Comparison of ENCODE assay signal across 10 mouse cellular contexts in the genomic region with DNA sequence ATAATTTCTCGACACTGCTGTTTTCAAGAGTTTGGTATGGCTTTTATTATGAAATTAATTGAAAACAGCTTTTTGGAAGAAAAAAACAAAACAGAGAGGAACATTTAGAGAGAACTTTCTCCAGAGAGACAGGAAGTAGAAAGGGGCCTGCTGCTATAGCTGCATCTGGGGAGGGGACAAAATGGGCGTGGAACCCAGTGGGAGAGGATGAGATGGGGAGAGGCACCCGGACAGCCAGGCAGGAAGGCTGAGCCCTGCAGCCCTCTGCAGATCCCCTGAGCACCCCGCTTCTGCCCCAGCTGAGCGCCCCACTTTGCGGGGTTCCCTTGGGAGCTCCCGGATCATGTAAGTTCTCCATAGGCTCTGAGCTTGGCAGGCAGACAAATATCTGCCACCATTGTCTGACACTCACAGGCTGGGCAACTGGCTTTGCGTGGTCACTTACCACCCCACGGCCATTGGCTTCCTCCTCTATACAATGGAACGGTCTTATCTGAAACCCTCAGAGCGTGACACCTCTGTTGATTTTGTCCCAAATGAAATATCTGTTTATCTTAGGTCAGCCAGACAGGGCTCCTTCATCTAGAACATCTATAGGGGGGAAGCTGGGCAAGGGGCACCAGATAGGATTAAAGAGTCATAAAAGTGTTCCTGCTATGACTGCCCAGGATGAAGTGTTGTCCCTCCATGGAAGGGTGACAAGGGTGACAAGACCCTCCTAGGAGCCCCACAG. TPM values are rescaled to one million over a fixed set of nuclear protein-coding genes. Genes with fewer than 3 reads are reported as not detected.
DNase-seq lines count a peak whose midpoint lies in the region; ATAC-seq and TF ChIP-seq lines count a peak whose summit lies in the region.
"Had no signal": no experiment of that assay in that cellular context is flagged by ENCODE, and none has a peak within 500 bp of the region (broad histone marks: within the 10 kb centered on the region; RNA-seq: fewer than 3 reads in every experiment).

No protein-coding gene starts in this region.

- H3K4me1 ChIP-seq in lung, embryonic 16.5 days (replicated peaks; ENCODE audit: control insufficient read depth, insufficient read depth, low read length) = peaks cover 5% of the 10 kb centered on the region
- H3K4me1 ChIP-seq in embryonic facial prominence, embryonic 11.5 days (ENCODE audit: control insufficient read depth, insufficient read depth, low read length) = peaks cover 4% of the 10 kb centered on the region; the same call in 1 of the 2 replicates
- peaks cover 28% of the 10 kb centered on the region for H3K4me1 ChIP-seq in heart, embryonic 10.5 days

- WGBS in lung, embryonic 16.5 days = 37% methylated on average over 11 of the region's 11 CpGs
- 66% methylated on average over 11 of the region's 11 CpGs for WGBS in embryonic facial prominence, embryonic 11.5 days
- 51% methylated on average over 10 of the region's 11 CpGs for WGBS in heart, embryonic 10.5 days

- H3K9ac ChIP-seq in lung, embryonic 16.5 days (ENCODE audit: low read length) = no peak overlapping the region
- no peak overlapping the region for H3K9ac ChIP-seq in embryonic facial prominence, embryonic 11.5 days (replicated peaks; ENCODE audit: low read length)

- 0 out of 2 replicates have a peak, but pooled peaks have one; percentile 23 for ATAC-seq in lung, embryonic 16.5 days (ENCODE audit: low read depth)
- no peak for ATAC-seq in embryonic facial prominence, embryonic 11.5 days (replicated peaks; ENCODE audit: insufficient number of reproducible peaks, low FRiP score, low TSS enrichment, low read depth)

- H3K4me2 ChIP-seq in lung, embryonic 16.5 days (ENCODE audit: low read depth, low read length) = no peak overlapping the region
- no peak overlapping the region for H3K4me2 ChIP-seq in embryonic facial prominence, embryonic 11.5 days (ENCODE audit: low read depth, low read length)
- peak overlapping the region; percentile 55 for H3K4me2 ChIP-seq in myocyte (ENCODE audit: low read depth)

- TF ChIP-seq POLR2A in myocyte (IDR thresholded peaks at IDR 0.05; ENCODE audit: insufficient read length, low read depth) = no peak

- H3K27ac ChIP-seq in lung, embryonic 16.5 days (ENCODE audit: low read length) = no peak overlapping the region
- H3K27ac ChIP-seq in embryonic facial prominence, embryonic 11.5 days (replicated peaks; ENCODE audit: low read depth, low read length) = no peak overlapping the region
- H3K27ac ChIP-seq in heart, embryonic 10.5 days = 0 out of 2 replicates have a peak overlapping the region, but pooled peaks have one; percentile 42

- no peaks in the 10 kb centered on the region for H3K27me3 ChIP-seq in lung, embryonic 16.5 days (ENCODE audit: control insufficient read depth, insufficient read depth, low read depth, low read length)
- H3K27me3 ChIP-seq in embryonic facial prominence, embryonic 11.5 days (ENCODE audit: control insufficient read depth, insufficient read depth, low read length) = no peaks in the 10 kb centered on the region
- 0 out of 2 replicates have a peak, but pooled peaks cover 6% of the 10 kb centered on the region for H3K27me3 ChIP-seq in heart, embryonic 10.5 days (ENCODE audit: insufficient read depth, poor library complexity, severe bottlenecking)
- H3K27me3 ChIP-seq in myocyte (ENCODE audit: control insufficient read depth, insufficient read depth, insufficient read length) = no peaks in the 10 kb centered on the region

- H3K36me3 ChIP-seq in lung, embryonic 16.5 days (ENCODE audit: control insufficient read depth, insufficient read depth, low read length) = no peaks in the 10 kb centered on the region
- no peaks in the 10 kb centered on the region for H3K36me3 ChIP-seq in embryonic facial prominence, embryonic 11.5 days (replicated peaks; ENCODE audit: control insufficient read depth, insufficient read depth, low read depth, low read length)
- H3K36me3 ChIP-seq in heart, embryonic 10.5 days = no peaks in the 10 kb centered on the region
- H3K36me3 ChIP-seq in myocyte (ENCODE audit: control insufficient read depth, insufficient read depth) = no peaks in the 10 kb centered on the region

- H3K9me3 ChIP-seq in lung, embryonic 16.5 days (ENCODE audit: control insufficient read depth, low read length) = no peaks in the 10 kb centered on the region
- H3K9me3 ChIP-seq in embryonic facial prominence, embryonic 11.5 days (replicated peaks; ENCODE audit: control insufficient read depth, low read length) = no peaks in the 10 kb centered on the region
- no peaks in the 10 kb centered on the region for H3K9me3 ChIP-seq in heart, embryonic 10.5 days

- DNase-seq in lung, postnatal 10 days = no peak
- peak; percentile 64 for DNase-seq in embryonic facial prominence, embryonic 11.5 days (ENCODE audit: low spot score)
- DNase-seq in heart, embryonic 10.5 days (ENCODE audit: low spot score) = no peak
- no peak for DNase-seq in spleen, postnatal 10 days (ENCODE audit: low spot score in 2 of 2)
- no peak for DNase-seq in right cerebral cortex, postnatal 36 days (ENCODE audit: low spot score in 2 of 2)
- DNase-seq: cerebellum, adult 18-20 months; kidney, adult 18-20 months; retina, postnatal 1 day had no signal

- no peaks in the 10 kb centered on the region for H3K79me2 ChIP-seq in myocyte (ENCODE audit: control insufficient read depth, insufficient read depth)

- no peak overlapping the region for H3ac ChIP-seq in myocyte (ENCODE audit: control insufficient read depth, insufficient read length)

- H3K4me3 ChIP-seq in lung, embryonic 16.5 days (ENCODE audit: low read length) = no peak overlapping the region
- H3K4me3 ChIP-seq in embryonic facial prominence, embryonic 11.5 days (ENCODE audit: low read depth, low read length) = no peak overlapping the region
- H3K4me3 ChIP-seq in heart, embryonic 10.5 days = no peak overlapping the region
- H3K4me3 ChIP-seq in myocyte = no peak overlapping the region

TF ChIP-seq in myocyte, 11 proteins besides CTCF, POLR2A, EP300 and RAD21:
- TF ChIP-seq USF1 (IDR thresholded peaks at IDR 0.05; ENCODE audit: low read depth) (no peak), MYOG (IDR thresholded peaks at IDR 0.05; ENCODE audit: control insufficient read depth in 1 of 3, insufficient read depth in 1 of 3, insufficient read length in 2 of 3, low read depth in 2 of 3) (no peak), MAX (IDR thresholded peaks at IDR 0.05; ENCODE audit: low read depth) (no peak), E2F4 (IDR thresholded peaks at IDR 0.05; ENCODE audit: insufficient read depth) (no peak), SRF (IDR thresholded peaks at IDR 0.05; ENCODE audit: control insufficient read depth, insufficient read length, low read depth) (no peak), POLR2AphosphoS2 (IDR thresholded peaks at IDR 0.05; ENCODE audit: insufficient read length, low read depth) (no peak), CEBPB (IDR thresholded peaks at IDR 0.05; ENCODE audit: insufficient read depth, poor library complexity, severe bottlenecking) (no peak), TCF12 (IDR thresholded peaks at IDR 0.05; ENCODE audit: insufficient read depth, poor library complexity, severe bottlenecking) (no peak), TCF3 (IDR thresholded peaks at IDR 0.05; ENCODE audit: insufficient read length, low read depth) (no peak), REST (IDR thresholded peaks at IDR 0.05; ENCODE audit: insufficient read depth, insufficient read length) (no peak), MYOD1 (IDR thresholded peaks at IDR 0.05; ENCODE audit: control insufficient read depth in 1 of 3, insufficient read length in 2 of 3, low read depth in 2 of 3) (no peak)

RNA-seq across cellular contexts. Expression of gene Anpep, which starts 2.5 kb away (rescaled TPM):
- polyA plus RNA-seq in lung, embryonic 16.5 days (2015; fragmentation: Nextera tagmentation; extraction: Ambion mirVana) = 7.4 and 9.7 TPM in 2 replicates
- 7.5 and 7.9 TPM in 2 replicates for polyA plus RNA-seq in embryonic facial prominence, embryonic 11.5 days (2014; fragmentation: Nextera tagmentation; extraction: Ambion mirVana)
- polyA plus RNA-seq in heart, embryonic 10.5 days (2016; fragmentation: Nextera tagmentation; extraction: Ambion mirVana) = 6.8 and 8.3 TPM in 2 replicates
- polyA plus RNA-seq in myocyte (2012; fragmentation: generic; extraction: Trizol) = 12.1 TPM

RNA-seq across cellular contexts. Expression of gene Mesp2, which starts 47.8 kb away (rescaled TPM):
- 0.45 and 0.87 TPM in 2 replicates for polyA plus RNA-seq in lung, embryonic 16.5 days (2015; fragmentation: Nextera tagmentation; extraction: Ambion mirVana)
- polyA plus RNA-seq in embryonic facial prominence, embryonic 11.5 days (2014; fragmentation: Nextera tagmentation; extraction: Ambion mirVana) = 0.53 TPM in 1 of 2 replicates, not detected in the other
- polyA plus RNA-seq in heart, embryonic 10.5 days (2016; fragmentation: Nextera tagmentation; extraction: Ambion mirVana) = 0.21 and 0.48 TPM in 2 replicates
- not detected for polyA plus RNA-seq in myocyte (2012; fragmentation: generic; extraction: Trizol)
